Mouse (Mus musculus): ENCODE results near the gene Fads6.
A peak's percentile ranks its signal among the peaks of the same experiment; 100 is the strongest.

Fads6 gene

DNA sequence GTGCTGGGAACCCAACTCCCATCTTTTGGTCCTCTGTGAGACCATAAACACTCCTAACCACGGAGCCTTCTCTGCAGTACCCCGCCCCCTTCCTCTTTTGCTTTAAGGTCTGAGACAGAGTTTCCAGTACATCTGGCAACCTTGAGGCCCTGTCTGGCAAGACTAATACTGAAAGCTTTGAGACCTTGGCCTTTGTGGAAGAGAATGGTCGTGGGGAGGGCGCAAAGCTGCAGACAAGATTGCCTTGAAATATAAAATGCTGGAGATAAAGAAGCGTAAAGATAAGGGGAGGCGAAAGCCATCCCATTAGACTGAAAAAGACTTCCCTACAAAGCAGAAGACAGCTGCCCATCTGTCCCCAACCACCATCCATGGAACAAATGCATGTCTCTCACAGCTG, 22.0 kb downstream of the Fads6 start:
- Histone ChIP-seq H3K36me3 (ENCODE audit: control insufficient read depth, insufficient read depth, low read length, poor library complexity, severe bottlenecking) (peaks cover 2% of the 10 kb centered on the region; the same call in 1 of the 2 replicates), H3K27me3 (ENCODE audit: control insufficient read depth, insufficient read depth, low read length, poor library complexity, severe bottlenecking) (no peaks in the 10 kb centered on the region)
- DNase-seq (ENCODE audit: low read depth, low spot score): no peak

- DNase-seq (ENCODE audit: low read depth, low spot score): no peak
- peaks cover 2% of the 10 kb centered on the region; the same call in 1 of the 2 replicates for H3K36me3 ChIP-seq (ENCODE audit: control insufficient read depth, insufficient read depth, low read length, poor library complexity, severe bottlenecking)
- H3K27me3 ChIP-seq (ENCODE audit: control insufficient read depth, insufficient read depth, low read length, poor library complexity, severe bottlenecking): no peaks in the 10 kb centered on the region
Observed at GRCm38 (mm10) chr11:115274771-115275170, 22.7 kb downstream of the Fads6 start.

- Histone ChIP-seq H3K36me3 (ENCODE audit: control insufficient read depth, insufficient read depth, low read length, poor library complexity, severe bottlenecking) (peaks cover 4% of the 10 kb centered on the region), H3K27me3 (ENCODE audit: control insufficient read depth, insufficient read depth, low read length, poor library complexity, severe bottlenecking) (no peaks in the 10 kb centered on the region)
- DNase-seq (ENCODE audit: low read depth, low spot score): no peak
Observed at GRCm38 (mm10) chr11:115274178-115274577, 23.3 kb downstream of the Fads6 start.

- no peak for DNase-seq (ENCODE audit: low read depth, low spot score)
- peaks cover 7% of the 10 kb centered on the region for H3K36me3 ChIP-seq (ENCODE audit: control insufficient read depth, insufficient read depth, low read length, poor library complexity, severe bottlenecking)
- no peaks in the 10 kb centered on the region for H3K27me3 ChIP-seq (ENCODE audit: control insufficient read depth, insufficient read depth, low read length, poor library complexity, severe bottlenecking)
Observed at GRCm38 (mm10) chr11:115273735-115274134, 23.7 kb downstream of the Fads6 start.

DNA sequence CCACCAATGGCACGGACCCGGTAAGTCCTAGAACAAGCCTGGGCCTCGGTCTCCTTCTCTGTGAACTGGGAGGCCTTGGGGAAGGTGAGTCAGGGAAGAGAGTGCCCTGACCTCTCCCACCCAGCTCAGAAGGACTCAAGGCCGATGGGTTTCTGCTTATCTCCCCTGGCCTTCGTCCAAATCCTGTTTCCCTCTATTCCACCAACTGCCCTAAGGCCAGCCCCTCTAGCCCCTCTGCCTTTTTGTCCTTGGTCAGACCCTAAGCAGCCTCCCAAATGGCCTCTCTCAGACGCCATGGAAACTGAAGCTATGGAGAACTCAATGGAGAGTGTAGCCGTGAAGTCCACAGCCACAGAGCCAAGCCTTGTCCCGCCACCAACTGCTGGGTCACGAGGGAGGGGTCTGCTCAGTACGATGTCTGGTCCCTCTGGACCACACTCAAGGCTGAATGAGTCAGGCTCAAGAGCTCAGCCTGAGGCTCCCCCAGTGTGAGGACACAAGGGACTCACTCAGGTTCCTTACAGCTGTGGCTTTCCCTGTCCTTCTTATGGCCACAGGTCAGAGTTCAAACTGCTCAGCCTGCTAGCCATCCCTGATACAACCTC, 24.5 kb downstream of the Fads6 start:
- Histone ChIP-seq H3K36me3 (ENCODE audit: control insufficient read depth, insufficient read depth, low read length, poor library complexity, severe bottlenecking) (peaks cover 9% of the 10 kb centered on the region), H3K27me3 (ENCODE audit: control insufficient read depth, insufficient read depth, low read length, poor library complexity, severe bottlenecking) (no peaks in the 10 kb centered on the region)
- DNase-seq (ENCODE audit: low read depth, low spot score): no peak

DNA sequence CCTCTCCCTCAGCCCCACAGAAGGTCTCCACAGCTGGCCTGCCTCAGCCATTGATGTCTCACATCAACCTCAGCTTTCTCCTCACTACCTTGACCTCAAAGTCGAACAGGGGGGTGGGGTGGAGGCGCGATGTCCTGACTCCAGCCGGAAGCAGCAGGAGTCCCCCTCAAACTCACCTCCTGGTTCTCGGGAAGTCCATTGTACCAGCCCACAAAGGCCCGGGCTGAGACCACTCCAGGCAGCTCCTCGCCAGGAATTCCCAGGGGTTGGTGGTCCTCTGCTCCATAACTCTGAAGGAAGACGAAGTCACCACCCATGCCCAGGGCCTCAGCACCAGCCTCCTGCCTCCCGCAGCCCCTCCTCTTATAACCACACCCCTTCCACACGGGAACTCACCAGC, 26.0 kb downstream of the Fads6 start:
- Histone ChIP-seq H3K36me3 (ENCODE audit: control insufficient read depth, insufficient read depth, low read length, poor library complexity, severe bottlenecking) (peaks cover 9% of the 10 kb centered on the region), H3K27me3 (ENCODE audit: control insufficient read depth, insufficient read depth, low read length, poor library complexity, severe bottlenecking) (0 out of 2 replicates have a peak, but pooled peaks cover 2% of the 10 kb centered on the region)
- no peak for DNase-seq (ENCODE audit: low read depth, low spot score)

GRCm38 (mm10) chr11:115271052-115271451, 26.4 kb downstream of the Fads6 start:
- DNase-seq (ENCODE audit: low read depth, low spot score): no peak
- 0 out of 2 replicates have a peak, but pooled peaks cover 2% of the 10 kb centered on the region for H3K27me3 ChIP-seq (ENCODE audit: control insufficient read depth, insufficient read depth, low read length, poor library complexity, severe bottlenecking)
- H3K36me3 ChIP-seq (ENCODE audit: control insufficient read depth, insufficient read depth, low read length, poor library complexity, severe bottlenecking): peaks cover 9% of the 10 kb centered on the region

DNA sequence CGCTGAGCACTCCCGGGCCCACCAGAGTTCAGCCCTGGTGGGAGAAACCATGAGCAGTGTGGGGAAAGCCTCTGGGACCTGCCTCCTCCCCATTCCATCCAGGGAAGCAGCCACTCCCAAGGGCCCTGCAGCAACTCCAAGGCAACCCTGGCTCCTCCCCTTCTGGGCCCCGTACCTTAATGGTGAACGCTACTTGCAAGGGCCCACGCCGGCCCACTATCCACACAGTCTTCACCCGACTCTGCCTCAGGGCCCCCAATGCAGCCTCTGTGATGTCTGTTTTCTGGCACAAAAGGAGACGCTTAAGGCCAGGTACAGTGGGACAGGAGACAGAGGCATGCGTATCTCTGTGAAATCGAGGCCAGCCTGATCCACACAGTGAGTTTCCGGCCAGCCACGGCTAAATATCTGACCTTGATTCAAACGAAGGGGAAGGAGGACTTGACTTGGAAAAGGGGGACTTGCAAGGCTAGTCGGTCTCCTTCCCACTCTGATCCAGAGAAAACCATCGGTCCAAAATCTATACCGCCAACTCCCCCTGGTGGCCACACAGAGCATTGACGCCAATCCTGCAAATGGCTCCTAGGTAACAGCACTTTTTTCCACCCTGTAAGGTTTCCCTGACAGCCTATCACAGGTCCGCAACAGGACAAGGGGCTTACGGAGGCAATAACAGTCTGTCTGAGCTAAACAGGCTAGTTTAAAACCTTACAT, 27.2 kb downstream of the Fads6 start:
- peak; percentile 64 for DNase-seq (ENCODE audit: low read depth, low spot score)

DNA sequence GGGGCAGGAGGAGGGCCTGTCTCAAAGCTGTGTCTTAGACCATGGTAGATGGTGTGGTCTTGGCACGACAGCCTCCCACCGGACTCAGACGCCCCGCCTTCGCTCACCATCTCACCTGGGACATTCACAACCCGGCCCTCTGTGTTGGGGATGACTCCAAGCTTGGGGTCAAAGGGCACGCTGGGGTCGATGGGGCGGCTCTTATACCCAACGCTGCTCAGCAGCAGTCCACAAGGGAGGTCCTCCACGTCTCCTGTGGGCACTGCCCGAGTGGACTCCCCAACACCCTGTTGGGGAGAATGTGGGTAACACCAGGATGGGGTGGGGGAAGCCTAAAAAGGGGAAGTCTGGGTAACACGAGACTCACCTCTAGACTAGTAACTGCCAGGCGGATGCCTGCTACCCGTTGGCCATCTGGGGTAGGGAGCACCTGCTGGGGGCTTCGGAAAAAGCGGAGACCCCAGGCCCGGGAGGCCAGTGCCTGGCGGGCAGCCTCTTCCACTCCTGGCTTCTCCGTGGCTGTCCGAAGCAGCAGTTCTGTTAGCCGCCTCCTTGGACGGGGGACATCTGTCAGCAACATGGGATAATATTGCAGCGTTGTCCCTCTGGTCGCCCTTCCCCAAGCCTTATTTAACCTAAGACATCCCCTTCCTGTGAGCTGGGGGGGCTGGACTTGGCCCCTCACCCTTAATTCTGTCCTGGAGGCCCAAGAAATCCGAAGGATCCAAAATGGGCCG, 28.0 kb downstream of the Fads6 start:
- Histone ChIP-seq H3K36me3 (ENCODE audit: control insufficient read depth, insufficient read depth, low read length, poor library complexity, severe bottlenecking) (peaks cover 9% of the 10 kb centered on the region), H3K27me3 (ENCODE audit: control insufficient read depth, insufficient read depth, low read length, poor library complexity, severe bottlenecking) (0 out of 2 replicates have a peak, but pooled peaks cover 2% of the 10 kb centered on the region)
- DNase-seq (ENCODE audit: low read depth, low spot score): no peak

More for the DNA sequence above, 27.2 kb downstream of the Fads6 start:
- peaks cover 9% of the 10 kb centered on the region for H3K36me3 ChIP-seq (ENCODE audit: control insufficient read depth, insufficient read depth, low read length, poor library complexity, severe bottlenecking)
- H3K27me3 ChIP-seq (ENCODE audit: control insufficient read depth, insufficient read depth, low read length, poor library complexity, severe bottlenecking): 0 out of 2 replicates have a peak, but pooled peaks cover 2% of the 10 kb centered on the region

GRCm38 (mm10) chr11:115267958-115268357, 29.5 kb downstream of the Fads6 start:
- no peak for DNase-seq (ENCODE audit: low read depth, low spot score)
- Histone ChIP-seq H3K36me3 (ENCODE audit: control insufficient read depth, insufficient read depth, low read length, poor library complexity, severe bottlenecking) (peaks cover 9% of the 10 kb centered on the region), H3K27me3 (ENCODE audit: control insufficient read depth, insufficient read depth, low read length, poor library complexity, severe bottlenecking) (0 out of 2 replicates have a peak, but pooled peaks cover 2% of the 10 kb centered on the region)

DNA sequence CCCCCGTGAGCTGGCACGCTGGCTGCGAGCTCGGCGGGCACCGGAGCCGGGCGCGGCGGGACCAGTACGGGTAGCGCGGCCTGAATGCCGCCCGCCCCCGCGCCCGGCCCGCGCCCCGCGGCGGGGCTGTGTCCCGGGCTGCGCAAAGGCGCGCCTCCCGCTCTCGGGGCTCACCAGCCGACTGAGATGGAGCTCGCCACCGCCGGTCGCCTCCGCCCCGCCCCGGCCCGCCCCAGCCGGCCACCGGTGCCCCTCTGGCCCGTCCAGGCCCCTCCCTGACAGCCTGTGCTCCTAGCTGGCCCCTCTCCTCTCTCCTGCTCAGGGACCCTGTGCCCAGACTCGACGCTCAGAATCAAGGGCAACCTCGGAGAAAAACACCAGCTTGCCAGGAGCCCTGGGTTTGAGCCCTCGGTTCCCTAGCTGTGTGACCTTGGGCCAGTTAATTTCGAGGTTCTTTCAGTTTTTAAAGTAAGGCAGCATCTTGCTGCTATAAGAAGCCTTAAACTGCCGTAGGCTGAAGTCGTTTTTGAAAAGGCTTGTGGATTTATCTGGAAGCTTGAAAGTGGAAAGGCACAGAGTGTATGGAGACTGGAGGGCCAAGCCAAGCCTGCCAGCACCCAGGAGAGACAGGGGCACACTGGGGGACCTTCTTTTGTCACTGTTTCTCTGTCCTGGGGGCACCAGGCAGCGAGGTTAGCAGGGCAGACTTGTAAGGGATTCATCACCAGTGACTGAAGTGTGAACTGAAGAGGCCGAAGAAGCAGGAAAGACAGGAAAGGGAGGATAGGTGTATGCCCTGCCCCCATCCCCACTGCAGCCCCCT, 30.2 kb downstream of the Fads6 start, which contains the start of gene Grin2c:
Gene Grin2c, minus strand, starts transcription at position 183 of the 823 bp plus-strand sequence.
- peaks cover 9% of the 10 kb centered on the region for H3K36me3 ChIP-seq (ENCODE audit: control insufficient read depth, insufficient read depth, low read length, poor library complexity, severe bottlenecking)
- DNase-seq (ENCODE audit: low read depth, low spot score): no peak
- 0 out of 2 replicates have a peak, but pooled peaks cover 2% of the 10 kb centered on the region for H3K27me3 ChIP-seq (ENCODE audit: control insufficient read depth, insufficient read depth, low read length, poor library complexity, severe bottlenecking)

- no peak for DNase-seq (ENCODE audit: low read depth, low spot score)
- Histone ChIP-seq H3K36me3 (ENCODE audit: control insufficient read depth, insufficient read depth, low read length, poor library complexity, severe bottlenecking) (peaks cover 8% of the 10 kb centered on the region), H3K27me3 (ENCODE audit: control insufficient read depth, insufficient read depth, low read length, poor library complexity, severe bottlenecking) (0 out of 2 replicates have a peak, but pooled peaks cover 2% of the 10 kb centered on the region)
Observed at GRCm38 (mm10) chr11:115266400-115266778, 31.1 kb downstream of the Fads6 start.

DNA sequence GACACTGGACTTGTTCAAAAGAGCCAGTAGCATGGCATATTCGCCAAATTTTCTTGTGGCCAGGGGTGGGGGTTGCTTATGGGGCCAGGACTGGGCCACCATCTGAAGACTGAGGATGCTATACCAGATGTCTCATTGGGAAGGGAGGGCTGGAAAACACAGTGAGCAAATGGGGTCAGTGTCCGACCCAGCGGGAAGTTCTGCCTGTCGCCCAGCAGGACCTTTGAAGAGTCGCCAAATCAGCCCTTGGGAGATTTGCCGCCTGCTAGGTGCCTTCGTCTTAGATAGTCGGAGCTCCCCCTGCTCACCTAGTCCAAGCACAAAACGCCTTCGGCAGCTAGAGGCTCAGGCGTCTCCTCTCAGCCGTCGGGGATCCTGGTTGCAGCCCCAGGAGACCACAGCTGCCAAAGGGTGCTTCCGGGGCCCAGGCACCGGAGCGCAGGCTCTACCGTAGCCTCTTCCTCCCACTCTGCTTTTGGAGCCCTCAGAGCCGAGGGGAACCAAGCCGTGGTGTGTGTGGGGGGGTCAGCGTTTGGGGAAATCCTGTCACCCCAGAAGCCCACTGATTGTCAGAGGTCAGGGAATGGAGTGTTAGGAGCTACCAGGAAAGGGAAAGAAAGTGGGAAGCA, 31.6 kb downstream of the Fads6 start:
- Histone ChIP-seq H3K27me3 (ENCODE audit: control insufficient read depth, insufficient read depth, low read length, poor library complexity, severe bottlenecking) (0 out of 2 replicates have a peak, but pooled peaks cover 2% of the 10 kb centered on the region), H3K36me3 (ENCODE audit: control insufficient read depth, insufficient read depth, low read length, poor library complexity, severe bottlenecking) (peaks cover 7% of the 10 kb centered on the region; the same call in 1 of the 2 replicates)
- no peak for DNase-seq (ENCODE audit: low read depth, low spot score)
